Mouse (Mus musculus) adrenal gland, adult 10 weeks (tissue): ENCODE results near the gene Stub1. TPM values are rescaled to one million over a fixed set of nuclear protein-coding genes. Genes with fewer than 3 reads are reported as not detected.

Experiments
- polyA plus RNA-seq: library from polyadenylated mRNA; stranded (reverse); fragments of 350-450 nt; fragmentation: Illumina TruSeq; extraction: RNeasy Lipid Tissue Mini Kit (QIAGEN cat#74804); gene quantifications from one replicate; pipeline ENCODE4 v1.2.3, GENCODE M21; 2014; ENCODE audit warnings: low read depth, low replicate concordance

Stub1 gene
- polyA plus RNA-seq, 1 experiment from 2014 or later: 8.2 TPM

Other genes with a start within 250 kb of the Stub1 start
- not detected for gene Gng13, start 116.2 kb downstream of the Stub1 start, polyA plus RNA-seq
- not detected for gene Chtf18, start 106.0 kb downstream of the Stub1 start, polyA plus RNA-seq
- gene Rpusd1, start 105.7 kb downstream of the Stub1 start, polyA plus RNA-seq: not detected
- gene Mslnl, start 97.4 kb downstream of the Stub1 start, polyA plus RNA-seq: not detected
- gene Msln, start 79.0 kb downstream of the Stub1 start, polyA plus RNA-seq: not detected
- 3.4 TPM for gene Narfl, start 59.6 kb downstream of the Stub1 start, polyA plus RNA-seq
- 0.64 TPM for gene Haghl, start 47.7 kb downstream of the Stub1 start, polyA plus RNA-seq
- not detected for gene Ccdc78, start 46.8 kb downstream of the Stub1 start, polyA plus RNA-seq
- 0.52 TPM for gene Fam173a, start 40.5 kb downstream of the Stub1 start, polyA plus RNA-seq
- gene AC134908.4, start 37.7 kb downstream of the Stub1 start, polyA plus RNA-seq: 1.1 TPM
- gene Metrn, start 36.3 kb downstream of the Stub1 start, polyA plus RNA-seq: 0.17 TPM
- gene Fbxl16, start 24.3 kb downstream of the Stub1 start, polyA plus RNA-seq: 15.0 TPM
- 0.47 TPM for gene Wdr24, start 9.8 kb downstream of the Stub1 start, polyA plus RNA-seq
- gene Jmjd8, start 4.5 kb downstream of the Stub1 start, polyA plus RNA-seq: 3.6 TPM
- gene Rhbdl1, start 3.9 kb upstream of the Stub1 start, polyA plus RNA-seq: not detected
- not detected for gene Gm20683, start 8.4 kb upstream of the Stub1 start, polyA plus RNA-seq
- 19.9 TPM for gene Rhot2, start 11.4 kb upstream of the Stub1 start, polyA plus RNA-seq
- gene Wdr90, start 28.1 kb upstream of the Stub1 start, polyA plus RNA-seq: 2.5 TPM
- 5.5 TPM for gene Mcrip2, start 35.4 kb upstream of the Stub1 start, polyA plus RNA-seq
- gene Mettl26, start 41.7 kb upstream of the Stub1 start, polyA plus RNA-seq: 24.4 TPM
- not detected for gene Wfikkn1, start 47.5 kb upstream of the Stub1 start, polyA plus RNA-seq
- 2.7 TPM for gene Rab40c, start 86.3 kb upstream of the Stub1 start, polyA plus RNA-seq
- 41.2 TPM for gene Pigq, start 111.5 kb upstream of the Stub1 start, polyA plus RNA-seq
- gene Nhlrc4, start 111.6 kb upstream of the Stub1 start, polyA plus RNA-seq: not detected
- not detected for gene A930017K11Rik, start 119.2 kb upstream of the Stub1 start, polyA plus RNA-seq
- 0.41 TPM for gene Capn15, start 152.4 kb upstream of the Stub1 start, polyA plus RNA-seq
- 2.3 TPM for gene Rab11fip3, start 236.2 kb upstream of the Stub1 start, polyA plus RNA-seq